Mouse (Mus musculus): ENCODE results near the gene Cfap97.
"Not testable (repeated sequence)": the region's sequence is repeated elsewhere in the genome, so short reads cannot be mapped to it uniquely, and the experiment has no call there.

The Cfap97 gene

DNA sequence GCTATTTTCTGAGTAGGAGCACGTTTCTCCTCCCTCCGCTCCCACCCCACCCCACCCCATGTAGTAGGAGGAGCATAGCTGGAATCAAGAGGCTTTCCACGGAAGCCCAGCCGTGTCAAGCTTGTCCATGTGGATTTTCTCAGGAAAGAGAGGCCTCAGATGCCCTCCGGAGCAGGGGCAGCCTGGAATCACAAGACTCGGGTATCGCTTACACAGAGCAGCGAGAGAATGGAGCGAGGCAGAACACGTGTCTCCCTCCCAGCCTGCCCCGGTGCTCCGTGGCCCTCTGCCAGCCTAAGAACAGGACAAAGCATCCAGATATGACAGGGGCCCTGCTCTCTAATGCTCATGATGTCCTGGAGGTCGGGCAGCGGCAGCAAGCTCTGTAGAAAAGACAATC is 65.3 kb downstream of the Cfap97 start:
- DNase-seq (ENCODE audit: low read depth in 2 of 2, low spot score in 2 of 2) = no peak

DNA sequence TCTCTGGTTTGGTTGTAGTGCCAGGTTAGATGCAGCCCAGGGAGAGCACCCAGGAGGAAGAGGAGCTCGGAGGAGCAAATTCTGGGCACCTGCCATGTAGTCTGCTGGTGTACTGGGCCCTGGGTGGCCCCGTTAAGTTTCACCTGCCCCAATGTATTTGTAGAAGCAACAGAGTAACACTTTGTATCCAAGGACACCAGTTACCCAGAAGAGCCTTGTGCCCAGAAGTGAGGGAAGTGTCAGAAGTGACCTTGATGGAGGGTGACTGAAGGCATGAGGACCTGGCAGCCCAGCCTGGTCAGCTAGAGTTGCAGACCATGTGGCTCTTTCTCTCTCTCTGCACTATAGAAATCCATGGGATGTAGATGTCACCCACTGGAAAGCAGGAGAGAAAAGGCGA is 69.0 kb downstream of the Cfap97 start:
- DNase-seq (ENCODE audit: low read depth in 2 of 2, low spot score in 2 of 2) = no peak

DNA sequence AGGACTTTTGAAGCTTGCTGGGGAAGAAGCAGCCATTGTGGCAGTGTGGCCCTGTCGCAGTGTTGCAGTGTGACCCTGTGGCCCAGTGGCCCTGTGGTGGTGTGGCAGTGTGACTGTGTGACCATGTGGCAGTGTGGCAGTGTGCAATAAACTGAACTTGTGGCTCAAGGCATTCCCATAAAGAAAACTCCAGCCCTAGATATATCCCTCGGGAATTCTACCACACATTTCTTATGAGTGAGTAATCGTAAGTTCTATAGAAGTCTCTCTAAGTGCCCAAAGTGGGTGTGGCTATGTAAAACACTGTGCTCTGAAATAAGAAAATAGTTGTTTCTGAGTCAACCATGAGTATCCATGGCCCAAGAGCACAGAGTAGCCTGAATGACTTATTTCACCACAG is 73.9 kb downstream of the Cfap97 start:
- no peak for DNase-seq (ENCODE audit: low read depth in 2 of 2, low spot score in 2 of 2)

DNA sequence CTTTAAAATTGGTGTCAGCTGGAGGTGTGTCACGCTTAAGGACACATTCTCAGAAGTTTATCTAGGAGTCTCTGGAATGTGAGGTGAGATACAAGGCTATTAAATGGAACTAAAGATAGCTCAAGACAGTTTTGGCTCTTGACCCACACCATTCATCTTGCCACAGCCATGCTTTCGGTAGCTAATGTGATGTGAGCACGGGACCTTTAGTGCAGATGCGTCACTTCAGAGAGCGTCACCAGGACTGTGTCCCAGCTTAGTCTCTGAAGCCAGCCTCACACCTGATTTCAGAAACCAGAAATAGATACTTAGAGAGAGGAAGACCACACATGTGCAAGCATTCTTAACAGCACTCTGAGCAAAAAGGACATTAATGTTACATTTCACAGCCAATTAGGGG is 75.1 kb downstream of the Cfap97 start:
- no peak for DNase-seq (ENCODE audit: low read depth in 2 of 2, low spot score in 2 of 2)

DNA sequence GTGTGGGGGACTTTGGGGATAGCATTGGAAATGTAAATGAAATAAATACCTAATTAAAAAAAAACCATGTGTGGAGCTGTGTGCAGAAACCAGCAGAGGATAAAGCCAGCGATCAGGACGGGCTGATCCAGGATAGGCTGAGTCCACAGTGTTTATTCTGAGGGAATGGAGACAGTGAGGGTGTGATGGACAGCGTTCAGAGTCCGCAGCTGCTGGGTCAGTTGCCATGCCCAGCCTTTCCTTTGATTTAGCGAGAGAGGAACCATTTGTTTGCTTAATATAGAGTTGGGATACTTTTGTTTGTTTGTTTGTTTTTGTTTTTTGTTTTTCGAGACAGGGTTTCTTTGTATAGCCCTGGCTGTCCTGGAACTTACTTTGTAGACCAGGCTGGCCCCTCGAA is 80.4 kb downstream of the Cfap97 start:
- not testable (repeated sequence) for DNase-seq (ENCODE audit: low read depth in 2 of 2, low spot score in 2 of 2)

DNA sequence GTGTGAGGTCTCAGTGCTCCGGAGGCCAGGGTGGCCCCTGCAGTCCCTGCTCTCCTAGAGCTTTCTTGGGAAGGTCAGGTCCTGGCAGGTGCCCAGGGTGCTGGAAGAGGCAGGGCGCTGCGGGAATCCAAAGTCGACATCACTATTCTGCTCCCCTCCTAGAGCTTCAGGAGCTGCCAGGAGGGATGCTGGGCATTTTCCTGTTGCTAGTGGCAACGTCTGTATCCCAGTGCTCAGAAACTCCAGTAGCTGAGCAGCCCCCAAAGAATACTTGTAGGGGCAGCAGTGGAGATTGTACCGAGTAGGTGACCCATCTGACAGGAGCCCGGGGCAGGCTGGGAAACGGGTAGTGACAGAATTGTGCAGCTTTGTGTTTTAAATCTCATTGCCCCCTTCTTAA is 81.2 kb downstream of the Cfap97 start:
- DNase-seq (ENCODE audit: low read depth in 2 of 2, low spot score in 2 of 2) = no peak

DNA sequence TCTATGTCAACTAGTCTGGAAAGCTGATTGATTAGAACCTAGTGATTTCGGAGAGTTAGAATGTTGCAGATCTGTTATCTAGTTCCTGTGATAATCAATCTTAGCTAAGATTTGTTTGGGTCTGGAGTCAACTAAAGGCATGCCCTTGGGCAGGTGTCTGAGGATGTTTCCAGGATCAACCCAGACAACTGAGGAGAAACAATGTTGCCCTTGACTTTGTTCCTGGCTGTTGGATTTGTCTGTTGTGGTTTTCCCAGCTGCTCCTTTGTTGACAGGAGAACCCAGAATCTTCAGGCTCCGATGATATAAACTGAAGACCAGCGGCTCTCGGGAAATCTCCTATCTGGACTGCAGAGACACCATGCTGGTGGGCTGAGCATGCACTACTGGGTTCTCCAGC is 83.2 kb downstream of the Cfap97 start:
- no peak for DNase-seq (ENCODE audit: low read depth in 2 of 2, low spot score in 2 of 2)

DNA sequence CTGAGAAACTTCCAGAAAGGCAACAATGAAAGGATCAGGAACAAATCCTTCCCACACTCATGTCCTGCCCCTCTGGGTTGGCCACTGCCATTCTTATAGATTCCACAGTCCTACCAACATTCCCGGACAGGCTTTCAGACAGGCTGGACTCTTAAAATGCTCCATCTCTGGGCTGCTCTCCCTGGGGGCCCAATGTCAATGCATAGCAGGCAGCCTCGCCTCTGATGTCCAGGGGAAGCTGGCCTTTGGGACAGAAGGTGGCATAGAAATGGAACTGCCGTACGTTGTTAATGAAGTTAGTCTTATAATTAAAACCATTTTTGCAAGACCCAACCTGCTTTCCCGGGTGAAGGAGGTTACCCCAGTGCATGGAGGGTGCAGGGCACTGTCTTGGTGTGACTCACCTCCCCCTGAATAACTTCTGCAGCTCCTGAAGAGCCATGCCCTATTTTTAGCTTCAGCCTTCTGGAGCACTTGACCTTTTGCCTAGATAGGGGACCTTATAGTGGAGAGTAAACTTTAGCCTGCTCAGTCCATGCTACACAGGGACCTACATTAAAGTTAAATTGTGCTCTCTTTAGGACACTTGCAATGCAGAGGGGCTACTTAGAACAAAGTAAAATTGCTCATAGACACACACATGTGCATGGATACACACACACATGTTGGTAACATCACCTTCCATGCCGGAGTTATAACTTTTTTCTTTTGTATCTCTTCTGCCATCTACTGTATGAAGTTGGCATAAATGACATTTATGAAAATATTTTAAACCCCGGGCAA is 85.1 kb downstream of the Cfap97 start:
- DNase-seq (ENCODE audit: low read depth in 2 of 2, low spot score in 2 of 2) = no peak

DNA sequence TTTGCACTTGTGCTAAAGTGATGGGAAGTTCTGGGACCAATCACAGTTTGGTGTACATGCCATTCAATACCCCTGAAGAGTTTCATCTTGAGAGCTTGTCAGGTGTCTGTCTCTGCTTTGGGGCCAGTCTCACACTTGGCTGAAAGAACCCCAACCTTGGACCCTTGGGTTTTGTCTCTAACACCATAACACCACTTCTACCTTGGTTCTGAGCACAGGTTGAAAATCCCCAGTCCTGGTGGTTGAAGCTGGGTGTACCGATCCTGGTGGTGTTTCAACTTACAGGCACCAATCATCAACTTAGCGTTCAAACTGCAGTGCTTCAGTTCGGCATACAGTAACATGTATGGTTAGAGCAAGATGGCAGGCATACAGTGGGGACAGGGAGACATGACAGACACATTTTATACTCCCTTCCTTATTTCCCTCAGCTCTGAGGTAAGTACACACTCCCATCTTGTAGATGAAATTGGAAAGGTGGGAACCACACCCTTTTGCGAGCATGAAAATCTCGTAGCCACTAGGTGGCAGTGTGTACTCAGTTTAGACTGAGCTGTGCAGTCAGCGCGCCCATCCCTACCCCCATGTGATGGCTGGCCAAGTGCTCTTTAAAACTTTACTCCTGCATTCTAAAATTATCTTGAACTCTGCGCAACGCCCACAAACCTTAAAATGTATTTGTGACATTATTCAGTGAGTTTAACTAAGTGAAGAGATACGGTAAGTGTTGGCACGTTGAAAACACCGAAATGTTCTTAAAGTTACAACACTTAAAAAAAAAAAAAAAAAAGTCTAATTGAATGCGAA is 90.2 kb downstream of the Cfap97 start:
- DNase-seq (ENCODE audit: low read depth in 2 of 2, low spot score in 2 of 2) = peak; percentile 22 to 46

DNA sequence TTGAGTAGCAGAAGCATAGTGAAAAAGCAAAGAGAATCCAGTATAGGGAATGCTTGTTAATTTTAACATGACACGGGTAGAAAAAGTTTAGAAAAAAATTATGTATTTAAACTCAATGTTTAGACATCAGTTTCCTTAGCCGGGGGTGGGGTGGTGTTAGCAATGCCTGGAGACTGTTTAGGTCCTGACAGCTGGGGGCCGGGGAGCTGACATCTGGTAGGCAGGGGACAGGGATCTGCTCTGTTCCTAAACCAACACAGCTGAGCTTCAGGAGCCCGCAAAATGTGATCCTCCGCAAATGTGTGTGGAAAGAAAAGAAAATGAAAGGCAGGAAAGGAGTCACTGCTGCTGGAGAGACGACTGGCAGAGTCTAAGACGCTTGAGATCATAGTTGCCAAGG is 91.4 kb downstream of the Cfap97 start:
- no peak for DNase-seq (ENCODE audit: low read depth in 2 of 2, low spot score in 2 of 2)
